Mouse (Mus musculus) limb, embryonic 14.5 days (tissue): ENCODE measurements around the gene Clec4d. TPM values are rescaled to one million over a fixed set of nuclear protein-coding genes. Genes with fewer than 3 reads are reported as not detected.

Experiments used
- ATAC-seq: fragments of 200-750 bp; cut with Nextera tagmentation; 2 replicates; pipeline ENCODE4 v1.8.0; 2017; ENCODE audit warnings: low read depth, moderate number of reproducible peaks, moderate TSS enrichment; ENCODE audit not compliant: low FRiP score
- DNase-seq: peaks from one replicate; pipeline ENCODE4 v3.0.0-alpha.2; 2015; ENCODE audit warnings: low spot score
- H3K27ac ChIP-seq: fragments of 300-500 bp; sonication (generic); replicated peaks from 2 replicates; pipeline ENCODE4 v1.5.1; 2014; ENCODE audit warnings: low read depth, mild to moderate bottlenecking, low read length, moderate library complexity, mixed read lengths
- H3K27me3 ChIP-seq: fragments of 300-500 bp; sonication (generic); 2 replicates; pipeline ENCODE4 v1.6.1; 2014; ENCODE audit warnings: low read length, mixed read lengths; ENCODE audit not compliant: control insufficient read depth, insufficient read depth
- H3K36me3 ChIP-seq: fragments of 300-500 bp; sonication (generic); 2 replicates; pipeline ENCODE4 v1.6.1; 2014; ENCODE audit warnings: mild to moderate bottlenecking, low read length, moderate library complexity, mixed read lengths; ENCODE audit not compliant: control insufficient read depth, insufficient read depth
- H3K4me1 ChIP-seq: fragments of 300-500 bp; sonication (generic); 2 replicates; pipeline ENCODE4 v1.6.1; 2014; ENCODE audit warnings: antibody characterized with exemption, low read length, mixed read lengths; ENCODE audit not compliant: control insufficient read depth, insufficient read depth
- H3K4me2 ChIP-seq: fragments of 300-500 bp; sonication (generic); replicated peaks from 2 replicates; pipeline ENCODE4 v1.6.1; 2014; ENCODE audit warnings: low read depth, mild to moderate bottlenecking, low read length, moderate library complexity; ENCODE audit not compliant: severe bottlenecking
- H3K4me3 ChIP-seq: fragments of 300-500 bp; sonication (generic); replicated peaks from 2 replicates; pipeline ENCODE4 v1.5.1; 2014; ENCODE audit warnings: low read length
- H3K9ac ChIP-seq: fragments of 300-500 bp; sonication (generic); 2 replicates; pipeline ENCODE4 v1.6.1; 2014; ENCODE audit warnings: mild to moderate bottlenecking, low read depth, low read length, moderate library complexity; ENCODE audit not compliant: severe bottlenecking
- H3K9me3 ChIP-seq: fragments of 300-500 bp; sonication (generic); 2 replicates; pipeline ENCODE4 v1.6.1; 2016; ENCODE audit warnings: low read length; ENCODE audit not compliant: control insufficient read depth
- POLR2A ChIP-seq: fragments of 200-500 bp; IDR thresholded peaks from 2 replicates; pipeline ENCODE4 v1.8.0; 2012; ENCODE audit warnings: inconsistent platforms, mild to moderate bottlenecking, moderate library complexity, borderline replicate concordance; ENCODE audit not compliant: insufficient read depth, insufficient read length; ENCODE audit errors: extremely low read depth
- WGBS: fragments of 180-500 bp; shearing (Covaris S2); extraction: QIAGEN DNeasy Blood & Tissue Kit; methylation state at CpG from one replicate; pipeline ENCODE4 v1.1.7; 2014; 5-methylcytosine and 5-hydroxymethylcytosine counted together
- polyA plus RNA-seq, 2 experiments: library from polyadenylated mRNA; depleted of rRNA in 1 of 2; stranded (reverse) in 1 of 2; unstranded in 1 of 2; fragments of >200 nt; fragmentation: Nextera tagmentation in 1 of 2; extraction: Ambion mirVana in 1 of 2; gene quantifications; 2 replicates each; pipeline versions ENCODE4 v1.2.1 to v1.2.3; 2012 to 2014

The Clec4d gene
- polyA plus RNA-seq (2012; rRNA removed) (0.10 and 0.38 TPM in 2 replicates), polyA plus RNA-seq (2014; fragmentation: Nextera tagmentation; extraction: Ambion mirVana) (0.33 and 0.48 TPM in 2 replicates)

- WGBS: 67% methylated on average over 4 of the region's 4 CpGs
- no peak within 1 kb of the TSS for H3K9ac ChIP-seq
- no peak within 1 kb of the TSS for H3K4me3 ChIP-seq
- H3K27me3 ChIP-seq: no peaks in the 10 kb centered on the region
- H3K9me3 ChIP-seq: no peaks in the 10 kb centered on the region
- H3K27ac ChIP-seq: no peak within 1 kb of the TSS
- H3K4me1 ChIP-seq: no peaks in the 10 kb centered on the region
- no peak for TF ChIP-seq POLR2A
- H3K4me2 ChIP-seq: no peak within 1 kb of the TSS
- DNase-seq (no peak), ATAC-seq (no peak)
- H3K36me3 ChIP-seq: no peaks in the 10 kb centered on the region
Observed at GRCm38 (mm10) chr6:123261555-123262161, at the start of gene Clec4d. Clec4d (plus strand) TSS chr6:123262111.

- Histone ChIP-seq H3K4me3 (no peak overlapping the region), H3K27ac (no peak overlapping the region), H3K27me3 (no peaks in the 10 kb centered on the region), H3K4me2 (no peak overlapping the region), H3K9ac (no peak overlapping the region), H3K4me1 (no peaks in the 10 kb centered on the region), H3K9me3 (no peaks in the 10 kb centered on the region; the same call in 1 of the 2 replicates), H3K36me3 (no peaks in the 10 kb centered on the region)
- no peak for TF ChIP-seq POLR2A
- ATAC-seq (no peak), DNase-seq (no peak)
- 60% methylated on average over 2 of the region's 2 CpGs for WGBS
Observed at GRCm38 (mm10) chr6:123227519-123228166, 34.3 kb upstream of the Clec4d start.

GRCm38 (mm10) chr6:123229644-123230043, 32.3 kb upstream of the Clec4d start, which contains the start of gene Clec4n:
Clec4n (plus strand) TSS chr6:123229843.
- TF ChIP-seq POLR2A: no peak
- no peaks in the 10 kb centered on the region for H3K36me3 ChIP-seq
- H3K27me3 ChIP-seq: no peaks in the 10 kb centered on the region
- H3K4me2 ChIP-seq: no peak within 1 kb of the TSS
- no peaks in the 10 kb centered on the region for H3K4me1 ChIP-seq
- DNase-seq (no peak), ATAC-seq (no peak)
- H3K9me3 ChIP-seq: no peaks in the 10 kb centered on the region
- H3K27ac ChIP-seq: no peak within 1 kb of the TSS
- no peak within 1 kb of the TSS for H3K4me3 ChIP-seq
- 66% methylated on average over 3 of the region's 3 CpGs for WGBS
- no peak within 1 kb of the TSS for H3K9ac ChIP-seq

- Histone ChIP-seq H3K9me3 (no peaks in the 10 kb centered on the region), H3K4me3 (no peak overlapping the region)
- DNase-seq: no peak
Observed at GRCm38 (mm10) chr6:123231149-123231548, 30.8 kb upstream of the Clec4d start.

GRCm38 (mm10) chr6:123237582-123237981, 24.3 kb upstream of the Clec4d start:
- ATAC-seq (no peak), DNase-seq (no peak)
- H3K4me1 ChIP-seq: no peaks in the 10 kb centered on the region
- H3K4me3 ChIP-seq: no peak overlapping the region
- no peak overlapping the region for H3K4me2 ChIP-seq
- no peaks in the 10 kb centered on the region for H3K36me3 ChIP-seq
- H3K27me3 ChIP-seq: no peaks in the 10 kb centered on the region
- H3K27ac ChIP-seq: no peak overlapping the region
- no peaks in the 10 kb centered on the region for H3K9me3 ChIP-seq
- H3K9ac ChIP-seq: no peak overlapping the region
- no peak for TF ChIP-seq POLR2A

More at GRCm38 (mm10) chr6:123231149-123231548, 30.8 kb upstream of the Clec4d start:
- no peaks in the 10 kb centered on the region for H3K27me3 ChIP-seq
- TF ChIP-seq POLR2A: no peak
- no peak for ATAC-seq
- 67% methylated on average over 2 of the region's 2 CpGs for WGBS
- no peak overlapping the region for H3K27ac ChIP-seq
- H3K4me1 ChIP-seq: no peaks in the 10 kb centered on the region
- no peaks in the 10 kb centered on the region for H3K36me3 ChIP-seq
- H3K9ac ChIP-seq: no peak overlapping the region
- H3K4me2 ChIP-seq: no peak overlapping the region
